12 mouse cellular contexts compared by ENCODE assay signal in the genomic region with DNA sequence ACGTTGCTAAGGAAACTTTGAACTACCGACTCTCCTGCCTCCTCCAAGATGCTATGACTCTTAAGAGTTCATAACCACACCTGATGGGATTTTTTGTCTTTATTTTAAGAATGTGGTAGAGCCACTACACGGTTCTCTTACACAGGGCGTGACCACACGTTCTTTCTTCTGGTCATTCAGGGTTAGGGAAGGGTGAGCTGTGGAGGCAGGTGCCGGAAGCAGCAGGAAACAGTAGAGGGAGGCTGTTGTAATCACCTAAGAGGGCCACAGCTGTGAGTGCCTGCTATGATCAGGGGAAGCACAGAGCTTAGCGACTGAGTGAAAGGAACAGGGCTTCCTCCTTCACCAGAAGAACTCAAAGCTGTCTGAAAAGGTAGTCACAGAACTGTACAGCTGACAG. TPM values are rescaled to one million over a fixed set of nuclear protein-coding genes. Genes with fewer than 3 reads are reported as not detected.
DNase-seq lines count a peak whose midpoint lies in the region; ATAC-seq lines count a peak whose summit lies in the region.
"Had no signal": no experiment of that assay in that cellular context is flagged by ENCODE, and none has a peak within 500 bp of the region (broad histone marks: within the 10 kb centered on the region; RNA-seq: fewer than 3 reads in every experiment).

No protein-coding gene starts in this region.

- no peak for DNase-seq in liver, embryonic 11.5 days (ENCODE audit: low spot score)
- no peak for DNase-seq in liver
- DNase-seq in naive thymus-derived CD4-positive, alpha-beta T cell, adult 2 months (ENCODE audit: low read depth) = peak; percentile 58
- DNase-seq in testis, postnatal 10 days (ENCODE audit: low spot score) = no peak
- no peak for DNase-seq in embryo, embryonic 10.5 days (ENCODE audit: low spot score)
- no peak for DNase-seq in cerebellum, adult 18-20 months

- H3K36me3 ChIP-seq in liver, embryonic 11.5 days (ENCODE audit: control insufficient read depth, insufficient read depth, low read length) = no peaks in the 10 kb centered on the region
- H3K36me3 ChIP-seq in liver, embryonic 15.5 days (replicated peaks) = no peaks in the 10 kb centered on the region
- no peaks in the 10 kb centered on the region for H3K36me3 ChIP-seq in hindbrain, embryonic 12.5 days
- H3K36me3 ChIP-seq: embryonic facial prominence, embryonic 12.5 days; heart, embryonic 13.5 days; limb, embryonic 10.5 days had no signal

- peaks cover 45% of the 10 kb centered on the region for H3K4me1 ChIP-seq in liver, embryonic 11.5 days (replicated peaks; ENCODE audit: control insufficient read depth, insufficient read depth, low read length)
- peaks cover 96% of the 10 kb centered on the region for H3K4me1 ChIP-seq in liver, embryonic 15.5 days (replicated peaks)
- H3K4me1 ChIP-seq in hindbrain, embryonic 12.5 days = peaks cover 4% of the 10 kb centered on the region
- H3K4me1 ChIP-seq: embryonic facial prominence, embryonic 12.5 days had no signal

- H3K9me3 ChIP-seq in liver, embryonic 11.5 days (ENCODE audit: control insufficient read depth, low read length) = no peaks in the 10 kb centered on the region
- H3K9me3 ChIP-seq in liver, embryonic 15.5 days (replicated peaks) = no peaks in the 10 kb centered on the region
- no peaks in the 10 kb centered on the region for H3K9me3 ChIP-seq in hindbrain, embryonic 12.5 days (replicated peaks)
- H3K9me3 ChIP-seq: embryonic facial prominence, embryonic 12.5 days; heart, embryonic 13.5 days; limb, embryonic 10.5 days had no signal

- no peak overlapping the region for H3K4me2 ChIP-seq in liver, embryonic 11.5 days
- H3K4me2 ChIP-seq in liver, embryonic 15.5 days = peak overlapping the region; percentile 45; the same call in 1 of the 2 replicates
- H3K4me2 ChIP-seq in hindbrain, embryonic 12.5 days (replicated peaks) = no peak overlapping the region
- H3K4me2 ChIP-seq: embryonic facial prominence, embryonic 12.5 days; heart, embryonic 13.5 days; midbrain, embryonic 11.5 days had no signal

- peak overlapping the region; percentile 39; the same call in 1 of the 2 replicates for H3K9ac ChIP-seq in liver, embryonic 11.5 days (ENCODE audit: low read depth, low read length)
- peak overlapping the region; percentile 22; the same call in 1 of the 2 replicates for H3K9ac ChIP-seq in liver, embryonic 15.5 days
- no peak overlapping the region for H3K9ac ChIP-seq in hindbrain, embryonic 12.5 days
- H3K9ac ChIP-seq: embryonic facial prominence, embryonic 12.5 days; heart, embryonic 13.5 days had no signal

- peak overlapping the region; percentile 53 for H3K27ac ChIP-seq in liver, embryonic 11.5 days (ENCODE audit: low read depth, low read length)
- peak overlapping the region; percentile 88 for H3K27ac ChIP-seq in liver, embryonic 15.5 days (replicated peaks)
- H3K27ac ChIP-seq in hindbrain, embryonic 12.5 days = no peak overlapping the region
- H3K27ac ChIP-seq: embryonic facial prominence, embryonic 12.5 days; heart, embryonic 13.5 days; limb, embryonic 10.5 days had no signal

- H3K27me3 ChIP-seq in liver, embryonic 11.5 days (replicated peaks; ENCODE audit: control insufficient read depth, insufficient read depth, low read length) = no peaks in the 10 kb centered on the region
- no peaks in the 10 kb centered on the region for H3K27me3 ChIP-seq in liver, embryonic 15.5 days
- no peaks in the 10 kb centered on the region for H3K27me3 ChIP-seq in hindbrain, embryonic 12.5 days
- H3K27me3 ChIP-seq: embryonic facial prominence, embryonic 12.5 days; heart, embryonic 13.5 days had no signal

- ATAC-seq in liver, embryonic 11.5 days (replicated peaks; ENCODE audit: low FRiP score) = no peak
- ATAC-seq in liver, embryonic 15.5 days (ENCODE audit: insufficient read depth) = no peak
- ATAC-seq in hindbrain, embryonic 12.5 days (ENCODE audit: low FRiP score) = no peak

- H3K4me3 ChIP-seq in liver, embryonic 11.5 days (ENCODE audit: low read depth, low read length) = no peak overlapping the region
- no peak overlapping the region for H3K4me3 ChIP-seq in liver, embryonic 15.5 days (replicated peaks)
- H3K4me3 ChIP-seq in hindbrain, embryonic 12.5 days = no peak overlapping the region
- H3K4me3 ChIP-seq: embryonic facial prominence, embryonic 12.5 days; heart, embryonic 13.5 days; limb, embryonic 10.5 days had no signal

- WGBS in liver, embryonic 11.5 days = 66% methylated on average over 7 of the region's 7 CpGs
- WGBS in liver, embryonic 15.5 days (ENCODE audit: insufficient replicate concordance) = 44% methylated on average over 7 of the region's 7 CpGs
- WGBS in hindbrain, embryonic 12.5 days = 84% methylated on average over 7 of the region's 7 CpGs

RNA-seq across cellular contexts. Expression of gene Larp1, which starts 50.6 kb away (rescaled TPM):
- 37.2 and 43.0 TPM in 2 replicates for polyA plus RNA-seq in liver, embryonic 11.5 days (2014; fragmentation: Nextera tagmentation; extraction: Ambion mirVana)
- 17.3 and 19.8 TPM in 2 replicates for polyA plus RNA-seq in liver, embryonic 15.5 days (2015; fragmentation: Nextera tagmentation; extraction: Ambion mirVana)
- 18.5 and 19.0 TPM in 2 replicates for polyA plus RNA-seq in hindbrain, embryonic 12.5 days (2016; fragmentation: Nextera tagmentation; extraction: Ambion mirVana)
